In the genomic region with DNA sequence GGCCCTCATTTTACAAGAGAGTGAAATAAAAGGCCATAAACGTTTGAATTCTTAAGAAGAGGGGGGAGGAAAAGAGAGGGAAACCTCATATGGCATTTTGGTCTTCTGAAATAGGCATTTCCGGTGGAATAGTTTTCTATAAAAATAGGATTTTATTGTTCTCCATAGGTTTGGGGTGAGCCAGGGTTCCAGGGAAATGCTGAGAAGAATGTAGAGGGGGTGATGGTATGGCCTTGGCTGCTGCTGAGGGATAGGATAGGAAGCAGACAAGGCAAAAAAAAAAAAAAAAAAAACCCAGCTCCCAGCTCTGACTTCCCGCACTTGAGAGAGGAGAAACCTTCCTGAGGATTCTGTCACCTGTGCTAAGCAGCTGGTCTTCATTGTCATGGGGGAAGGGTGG, we compare ENCODE assay signal across 31 mouse cellular contexts. TPM values are rescaled to one million over a fixed set of nuclear protein-coding genes. Genes with fewer than 3 reads are reported as not detected.
DNase-seq lines count a peak whose midpoint lies in the region; ATAC-seq and TF ChIP-seq lines count a peak whose summit lies in the region.
"Had no signal": no experiment of that assay in that cellular context is flagged by ENCODE, and none has a peak within 500 bp of the region (broad histone marks: within the 10 kb centered on the region; RNA-seq: fewer than 3 reads in every experiment).

No protein-coding gene starts in this region.

- no peak for TF ChIP-seq EP300 in liver, postnatal 0 days (IDR thresholded peaks at IDR 0.05; ENCODE audit: low read depth)

- H3K4me3 ChIP-seq in intestine, embryonic 16.5 days (ENCODE audit: low read length), result no peak overlapping the region
- no peak overlapping the region for H3K4me3 ChIP-seq in intestine, embryonic 15.5 days (replicated peaks)
- H3K4me3 ChIP-seq in embryonic fibroblast, embryonic 13.5 days (ENCODE audit: insufficient read depth, low read length), result no peak overlapping the region
- no peak overlapping the region for H3K4me3 ChIP-seq in liver, embryonic 11.5 days (ENCODE audit: low read depth, low read length)
- H3K4me3 ChIP-seq in liver, postnatal 0 days (ENCODE audit: low read depth, low read length), result no peak overlapping the region
- no peak overlapping the region for H3K4me3 ChIP-seq in kidney, embryonic 14.5 days (ENCODE audit: low read length)
- H3K4me3 ChIP-seq: gastrocnemius, adult 2 months; heart, embryonic 13.5 days; hindbrain, embryonic 12.5 days; myocyte; stomach, embryonic 15.5 days had no signal

- no peak for TF ChIP-seq CTCF in embryonic fibroblast, embryonic 13.5 days (IDR thresholded peaks at IDR 0.05; ENCODE audit: borderline replicate concordance, insufficient read depth, low read length)
- no peak for TF ChIP-seq CTCF in liver, postnatal 0 days (IDR thresholded peaks at IDR 0.05; ENCODE audit: low read depth)

- H3K9ac ChIP-seq in intestine, embryonic 16.5 days (ENCODE audit: low read depth, low read length), result no peak overlapping the region
- H3K9ac ChIP-seq in intestine, embryonic 15.5 days, result no peak overlapping the region
- no peak overlapping the region for H3K9ac ChIP-seq in liver, embryonic 11.5 days (ENCODE audit: low read depth, low read length)
- H3K9ac ChIP-seq in liver, postnatal 0 days (replicated peaks), result peak overlapping the region; percentile 49; the same call in 1 of the 2 replicates
- H3K9ac ChIP-seq in kidney, embryonic 14.5 days (ENCODE audit: low read depth, low read length), result no peak overlapping the region
- H3K9ac ChIP-seq: hindbrain, embryonic 12.5 days; stomach, embryonic 15.5 days had no signal

- H3K27me3 ChIP-seq in intestine, embryonic 16.5 days (replicated peaks; ENCODE audit: control insufficient read depth, insufficient read depth, low read length), result no peaks in the 10 kb centered on the region
- no peaks in the 10 kb centered on the region for H3K27me3 ChIP-seq in intestine, embryonic 15.5 days (replicated peaks)
- H3K27me3 ChIP-seq in liver, embryonic 11.5 days (replicated peaks; ENCODE audit: control insufficient read depth, insufficient read depth, low read length), result no peaks in the 10 kb centered on the region
- no peaks in the 10 kb centered on the region for H3K27me3 ChIP-seq in liver, postnatal 0 days (ENCODE audit: insufficient read depth, low read length)
- no peaks in the 10 kb centered on the region for H3K27me3 ChIP-seq in kidney, embryonic 14.5 days (ENCODE audit: control insufficient read depth, insufficient read depth, low read length)
- H3K27me3 ChIP-seq: heart, embryonic 13.5 days; hindbrain, embryonic 12.5 days; stomach, embryonic 15.5 days had no signal

- no peak for DNase-seq in liver, embryonic 11.5 days (ENCODE audit: low spot score)
- no peak for DNase-seq in liver, postnatal 0 days
- DNase-seq in gastrocnemius, postnatal 25 days, result no peak
- DNase-seq: adrenal gland, postnatal 14 days; cerebellum, adult 2 months; cerebellum, postnatal 36 days; embryo, embryonic 11 days; gastrocnemius, adult 2 months; kidney, adult 9 months; right cerebral cortex, adult 18-20 months; right cerebral cortex, postnatal 4 days; thymus, postnatal 25 days had no signal

- H3K27ac ChIP-seq in intestine, embryonic 16.5 days (ENCODE audit: low read length), result 0 out of 2 replicates have a peak overlapping the region, but pooled peaks have one; percentile 69
- H3K27ac ChIP-seq in intestine, embryonic 15.5 days, result no peak overlapping the region
- 0 out of 2 replicates have a peak overlapping the region, but pooled peaks have one; percentile 21 for H3K27ac ChIP-seq in embryonic fibroblast, embryonic 13.5 days (ENCODE audit: insufficient read depth, low read length)
- H3K27ac ChIP-seq in liver, embryonic 11.5 days (ENCODE audit: low read depth, low read length), result peak overlapping the region; percentile 28
- peak overlapping the region; percentile 98 for H3K27ac ChIP-seq in liver, postnatal 0 days (ENCODE audit: low read depth)
- no peak overlapping the region for H3K27ac ChIP-seq in kidney, embryonic 14.5 days (ENCODE audit: low read depth, low read length)
- H3K27ac ChIP-seq: gastrocnemius, adult 2 months; heart, embryonic 13.5 days; hindbrain, embryonic 12.5 days; macrophage; stomach, embryonic 15.5 days had no signal

- H3K36me3 ChIP-seq in intestine, embryonic 16.5 days (ENCODE audit: control insufficient read depth, insufficient read depth, low read length), result no peaks in the 10 kb centered on the region
- no peaks in the 10 kb centered on the region for H3K36me3 ChIP-seq in intestine, embryonic 15.5 days
- H3K36me3 ChIP-seq in liver, embryonic 11.5 days (ENCODE audit: control insufficient read depth, insufficient read depth, low read length), result no peaks in the 10 kb centered on the region
- peaks cover 9% of the 10 kb centered on the region for H3K36me3 ChIP-seq in liver, postnatal 0 days (replicated peaks; ENCODE audit: insufficient read depth, low read length)
- H3K36me3 ChIP-seq in kidney, embryonic 14.5 days (ENCODE audit: control insufficient read depth, insufficient read depth, low read length), result no peaks in the 10 kb centered on the region
- H3K36me3 ChIP-seq: heart, embryonic 13.5 days; hindbrain, embryonic 12.5 days; stomach, embryonic 15.5 days had no signal

- H3K9me3 ChIP-seq in intestine, embryonic 16.5 days (ENCODE audit: control insufficient read depth, low read length), result no peaks in the 10 kb centered on the region
- no peaks in the 10 kb centered on the region for H3K9me3 ChIP-seq in intestine, embryonic 15.5 days
- H3K9me3 ChIP-seq in liver, embryonic 11.5 days (ENCODE audit: control insufficient read depth, low read length), result no peaks in the 10 kb centered on the region
- no peaks in the 10 kb centered on the region for H3K9me3 ChIP-seq in liver, postnatal 0 days (ENCODE audit: low read length)
- H3K9me3 ChIP-seq in kidney, embryonic 14.5 days (ENCODE audit: control insufficient read depth, low read length), result no peaks in the 10 kb centered on the region
- H3K9me3 ChIP-seq: heart, embryonic 13.5 days; hindbrain, embryonic 12.5 days; stomach, embryonic 15.5 days had no signal

- ATAC-seq in intestine, embryonic 16.5 days, result no peak
- no peak for ATAC-seq in intestine, embryonic 15.5 days
- no peak for ATAC-seq in liver, embryonic 11.5 days (replicated peaks; ENCODE audit: low FRiP score)
- no peak for ATAC-seq in liver, postnatal 0 days
- no peak for ATAC-seq in kidney, embryonic 14.5 days (ENCODE audit: low FRiP score, low TSS enrichment)
- ATAC-seq: CD4-positive, CD25-positive, alpha-beta regulatory T cell, adult 4 months; forebrain, embryonic 14.5 days; lung, postnatal 0 days; midbrain, embryonic 16.5 days had no signal

- 0 out of 2 replicates have a peak, but pooled peaks cover 4% of the 10 kb centered on the region for H3K4me1 ChIP-seq in intestine, embryonic 16.5 days (ENCODE audit: control insufficient read depth, insufficient read depth, low read length)
- 0 out of 2 replicates have a peak, but pooled peaks cover 2% of the 10 kb centered on the region for H3K4me1 ChIP-seq in intestine, embryonic 15.5 days (replicated peaks)
- H3K4me1 ChIP-seq in embryonic fibroblast, embryonic 13.5 days (ENCODE audit: control insufficient read depth, insufficient read depth, low read length), result no peaks in the 10 kb centered on the region
- peaks cover 47% of the 10 kb centered on the region for H3K4me1 ChIP-seq in liver, embryonic 11.5 days (replicated peaks; ENCODE audit: control insufficient read depth, insufficient read depth, low read length)
- H3K4me1 ChIP-seq in liver, postnatal 0 days (ENCODE audit: insufficient read depth), result peaks cover 22% of the 10 kb centered on the region
- H3K4me1 ChIP-seq in kidney, embryonic 14.5 days (ENCODE audit: control insufficient read depth, insufficient read depth, low read length), result no peaks in the 10 kb centered on the region
- H3K4me1 ChIP-seq: hindbrain, embryonic 12.5 days had no signal

- no peak overlapping the region for H3K4me2 ChIP-seq in intestine, embryonic 16.5 days (ENCODE audit: low read depth, low read length)
- no peak overlapping the region for H3K4me2 ChIP-seq in intestine, embryonic 15.5 days (replicated peaks)
- H3K4me2 ChIP-seq in liver, embryonic 11.5 days, result no peak overlapping the region
- H3K4me2 ChIP-seq in liver, postnatal 0 days (ENCODE audit: low read depth, low read length), result no peak overlapping the region
- H3K4me2 ChIP-seq in kidney, embryonic 14.5 days (replicated peaks; ENCODE audit: low read depth, low read length), result no peak overlapping the region
- H3K4me2 ChIP-seq: heart, embryonic 13.5 days; hindbrain, embryonic 12.5 days; stomach, embryonic 15.5 days had no signal

- no peak for TF ChIP-seq POLR2A in embryonic fibroblast, embryonic 13.5 days (IDR thresholded peaks at IDR 0.05; ENCODE audit: low read depth, low read length)

- 58% methylated on average over 3 of the region's 3 CpGs for WGBS in intestine, embryonic 16.5 days
- WGBS in intestine, embryonic 15.5 days, result 53% methylated on average over 3 of the region's 3 CpGs
- 68% methylated on average over 3 of the region's 3 CpGs for WGBS in liver, embryonic 11.5 days
- WGBS in liver, postnatal 0 days (ENCODE audit: insufficient replicate concordance), result 69% methylated on average over 3 of the region's 3 CpGs
- WGBS in kidney, embryonic 14.5 days, result 39% methylated on average over 3 of the region's 3 CpGs

RNA-seq across cellular contexts. Expression of gene Pga5, which starts 21.8 kb away (rescaled TPM):
- 0.71 and 0.78 TPM in 2 replicates for polyA plus RNA-seq in intestine, embryonic 16.5 days (2015; fragmentation: Nextera tagmentation; extraction: Ambion mirVana)
- polyA plus RNA-seq in intestine, embryonic 15.5 days (2015; fragmentation: Nextera tagmentation; extraction: Ambion mirVana), result 0.39 and 0.61 TPM in 2 replicates
- not detected in 2 replicates for polyA plus RNA-seq in embryonic fibroblast, embryonic 13.5 days (2011; ENCODE audit: insufficient read length, low read depth, missing spikeins)
- polyA plus RNA-seq in liver, embryonic 11.5 days (2014; fragmentation: Nextera tagmentation; extraction: Ambion mirVana), result not detected in 2 replicates
- polyA plus RNA-seq in liver, postnatal 0 days (2015; fragmentation: Nextera tagmentation; extraction: Ambion mirVana), result 0.07 TPM in 1 of 2 replicates, not detected in the other
- not detected for total RNA-seq in gastrocnemius, postnatal 25 days (2021)
- not detected in 2 replicates for polyA plus RNA-seq in kidney, embryonic 14.5 days (2014; fragmentation: Nextera tagmentation; extraction: Ambion mirVana)
- total RNA-seq: adrenal gland, postnatal 14 days; gastrocnemius, adult 2 months; granulocyte monocyte progenitor cell, adult 5-6 weeks; heart, postnatal 25 days; layer of hippocampus, postnatal 25 days had no signal
- polyA plus RNA-seq: CD4-positive, CD25-positive, alpha-beta regulatory T cell, adult 4 months; cerebellum, adult 2 months; embryonic facial prominence, embryonic 14.5 days; forebrain, embryonic 14.5 days; heart, embryonic 13.5 days; hindbrain, embryonic 12.5 days; limb, embryonic 11.5 days; lung, postnatal 0 days; macrophage; midbrain, embryonic 16.5 days; neural tube, embryonic 14.5 days had no signal

RNA-seq across cellular contexts. Expression of gene Vwce, which starts 22.0 kb away (rescaled TPM):
- polyA plus RNA-seq in intestine, embryonic 16.5 days (2015; fragmentation: Nextera tagmentation; extraction: Ambion mirVana), result 4.8 and 5.5 TPM in 2 replicates
- polyA plus RNA-seq in intestine, embryonic 15.5 days (2015; fragmentation: Nextera tagmentation; extraction: Ambion mirVana), result 3.4 and 4.8 TPM in 2 replicates
- 0.70 and 1.1 TPM in 2 replicates for polyA plus RNA-seq in embryonic fibroblast, embryonic 13.5 days (2011; ENCODE audit: insufficient read length, low read depth, missing spikeins)
- polyA plus RNA-seq in liver, embryonic 11.5 days (2014; fragmentation: Nextera tagmentation; extraction: Ambion mirVana), result 7.8 and 10.4 TPM in 2 replicates
- 18.2 and 19.9 TPM in 2 replicates for polyA plus RNA-seq in liver, postnatal 0 days (2015; fragmentation: Nextera tagmentation; extraction: Ambion mirVana)
- under 1 TPM in 1 of 2 experiments, not detected in 1; 0.08 TPM for total RNA-seq in gastrocnemius, postnatal 25 days (2021)
- polyA plus RNA-seq in kidney, embryonic 14.5 days (2014; fragmentation: Nextera tagmentation; extraction: Ambion mirVana), result 1.2 and 2.0 TPM in 2 replicates
- total RNA-seq: gastrocnemius, adult 2 months; heart, postnatal 25 days had no signal
- polyA plus RNA-seq: CD4-positive, CD25-positive, alpha-beta regulatory T cell, adult 4 months; lung, postnatal 0 days; macrophage had no signal

RNA-seq across cellular contexts. Expression of gene Vps37c, which starts 32.5 kb away (rescaled TPM):
- polyA plus RNA-seq in intestine, embryonic 16.5 days (2015; fragmentation: Nextera tagmentation; extraction: Ambion mirVana), result 36.2 and 37.6 TPM in 2 replicates
- polyA plus RNA-seq in intestine, embryonic 15.5 days (2015; fragmentation: Nextera tagmentation; extraction: Ambion mirVana), result 28.1 and 28.7 TPM in 2 replicates
- polyA plus RNA-seq in embryonic fibroblast, embryonic 13.5 days (2011; ENCODE audit: insufficient read length, low read depth, missing spikeins), result 14.8 and 18.0 TPM in 2 replicates
- polyA plus RNA-seq in liver, embryonic 11.5 days (2014; fragmentation: Nextera tagmentation; extraction: Ambion mirVana), result 23.2 TPM in 2 replicates
- polyA plus RNA-seq in liver, postnatal 0 days (2015; fragmentation: Nextera tagmentation; extraction: Ambion mirVana), result 8.2 and 9.4 TPM in 2 replicates
- total RNA-seq in gastrocnemius, postnatal 25 days (2021), result 10 to 100 TPM; 23.9 to 26.2 TPM
- polyA plus RNA-seq in kidney, embryonic 14.5 days (2014; fragmentation: Nextera tagmentation; extraction: Ambion mirVana), result 18.9 and 31.7 TPM in 2 replicates

RNA-seq across cellular contexts. Expression of gene Tkfc, which starts 50.6 kb away (rescaled TPM):
- polyA plus RNA-seq in intestine, embryonic 16.5 days (2015; fragmentation: Nextera tagmentation; extraction: Ambion mirVana), result 70.8 and 81.3 TPM in 2 replicates
- polyA plus RNA-seq in intestine, embryonic 15.5 days (2015; fragmentation: Nextera tagmentation; extraction: Ambion mirVana), result 36.3 and 45.5 TPM in 2 replicates
- polyA plus RNA-seq in embryonic fibroblast, embryonic 13.5 days (2011; ENCODE audit: insufficient read length, low read depth, missing spikeins), result 19.8 and 24.0 TPM in 2 replicates
- 16.1 and 16.2 TPM in 2 replicates for polyA plus RNA-seq in liver, embryonic 11.5 days (2014; fragmentation: Nextera tagmentation; extraction: Ambion mirVana)
- polyA plus RNA-seq in liver, postnatal 0 days (2015; fragmentation: Nextera tagmentation; extraction: Ambion mirVana), result 82.1 and 133 TPM in 2 replicates
- 1 to 10 TPM; 4.2 to 5.1 TPM for total RNA-seq in gastrocnemius, postnatal 25 days (2021)
- polyA plus RNA-seq in kidney, embryonic 14.5 days (2014; fragmentation: Nextera tagmentation; extraction: Ambion mirVana), result 21.5 and 30.0 TPM in 2 replicates

RNA-seq across cellular contexts. Expression of gene Ddb1, which starts 50.9 kb away (rescaled TPM):
- polyA plus RNA-seq in intestine, embryonic 16.5 days (2015; fragmentation: Nextera tagmentation; extraction: Ambion mirVana), result 268 and 271 TPM in 2 replicates
- polyA plus RNA-seq in intestine, embryonic 15.5 days (2015; fragmentation: Nextera tagmentation; extraction: Ambion mirVana), result 278 and 283 TPM in 2 replicates
- 545 and 617 TPM in 2 replicates for polyA plus RNA-seq in embryonic fibroblast, embryonic 13.5 days (2011; ENCODE audit: insufficient read length, low read depth, missing spikeins)
- 311 and 347 TPM in 2 replicates for polyA plus RNA-seq in liver, embryonic 11.5 days (2014; fragmentation: Nextera tagmentation; extraction: Ambion mirVana)
- 68.7 and 81.3 TPM in 2 replicates for polyA plus RNA-seq in liver, postnatal 0 days (2015; fragmentation: Nextera tagmentation; extraction: Ambion mirVana)
- 100 to 1,000 TPM; 114 to 129 TPM for total RNA-seq in gastrocnemius, postnatal 25 days (2021)
- 238 and 353 TPM in 2 replicates for polyA plus RNA-seq in kidney, embryonic 14.5 days (2014; fragmentation: Nextera tagmentation; extraction: Ambion mirVana)

Comparison
In these comparisons a context has a peak if more than half of its experiments do, and no peak if none do; other contexts are left out.
1. H3K27ac ChIP-seq: peak in intestine, embryonic 16.5 days (single experiment), embryonic fibroblast, embryonic 13.5 days (single experiment), liver, embryonic 11.5 days (single experiment) and liver, postnatal 0 days (single experiment); none in intestine, embryonic 15.5 days (single experiment) and kidney, embryonic 14.5 days (single experiment).